Mouse (Mus musculus): ENCODE measurements around the gene Rbm4.

Gene Rbm4

DNA sequence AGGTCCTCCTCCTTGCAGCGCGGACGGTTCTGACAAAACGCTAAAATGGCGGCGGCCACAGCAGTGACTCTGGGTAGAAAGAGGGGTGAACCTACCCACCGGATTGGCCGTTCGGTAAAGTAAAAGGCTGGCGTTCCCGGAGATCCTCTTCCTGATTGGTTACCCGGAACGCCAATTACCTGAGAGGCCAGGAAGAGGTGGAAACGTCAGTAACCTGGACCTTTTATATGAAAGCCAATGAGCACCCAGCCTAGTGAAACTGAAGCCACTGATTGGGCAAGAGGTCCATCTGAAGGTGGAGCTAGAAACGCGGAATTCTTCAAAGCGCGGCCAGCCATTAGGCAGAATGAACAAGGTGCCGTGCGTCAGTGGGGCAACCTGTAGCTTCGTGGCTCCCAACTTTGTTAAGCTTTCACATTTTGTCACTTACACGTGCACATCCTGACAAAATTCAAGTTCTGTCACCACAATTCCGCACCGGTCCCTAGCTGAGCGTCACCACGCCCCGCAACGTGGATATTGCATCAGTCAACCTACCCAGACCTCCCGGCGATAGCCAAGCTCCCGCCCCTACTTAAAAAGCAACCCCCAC is at the start of gene Rbm4:
Gene Rbm4 (minus strand): TSS at position 71 of the 592 bp plus-strand sequence.
- peak; percentile 99 for DNase-seq

DNA sequence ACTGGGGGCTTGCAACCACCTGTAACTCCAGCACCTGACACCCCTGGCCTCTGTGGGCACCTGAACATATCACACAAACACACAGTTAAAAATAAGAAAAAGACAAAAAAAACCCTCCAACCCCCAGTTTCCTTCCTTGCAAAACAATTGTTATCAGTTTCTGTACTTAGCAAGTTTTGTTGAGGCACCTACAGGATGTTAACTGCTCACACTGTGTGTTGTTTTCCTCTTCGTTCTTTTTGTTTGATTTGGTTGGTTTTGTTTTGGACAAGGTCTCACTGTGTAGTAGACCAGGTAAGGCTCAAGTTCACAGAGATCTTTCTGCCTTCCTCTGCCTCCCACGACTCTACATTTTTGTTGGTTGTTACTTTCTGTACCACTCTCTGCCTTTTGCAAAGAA is 48.9 kb upstream of the Rbm4 start:
- no peak for DNase-seq

DNA sequence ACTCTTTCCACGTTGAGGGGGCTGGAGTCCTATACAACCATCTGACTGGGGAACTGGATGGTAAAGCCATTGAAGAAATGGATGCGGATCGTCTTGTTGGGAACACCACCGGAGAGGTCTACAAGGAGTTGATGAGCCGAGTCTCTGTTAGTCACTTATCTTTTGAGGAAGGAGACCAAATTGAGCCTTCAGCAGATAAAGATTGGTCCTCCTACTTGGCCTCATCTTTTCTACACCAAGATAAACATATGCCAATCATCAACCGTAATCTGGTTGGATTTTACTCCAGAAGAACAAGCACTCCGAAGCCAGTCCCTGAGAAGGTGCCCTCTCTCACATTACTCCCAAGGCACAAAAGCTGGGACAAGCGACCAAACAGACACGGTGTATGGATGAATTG is 47.1 kb upstream of the Rbm4 start:
- no peak for DNase-seq

DNA sequence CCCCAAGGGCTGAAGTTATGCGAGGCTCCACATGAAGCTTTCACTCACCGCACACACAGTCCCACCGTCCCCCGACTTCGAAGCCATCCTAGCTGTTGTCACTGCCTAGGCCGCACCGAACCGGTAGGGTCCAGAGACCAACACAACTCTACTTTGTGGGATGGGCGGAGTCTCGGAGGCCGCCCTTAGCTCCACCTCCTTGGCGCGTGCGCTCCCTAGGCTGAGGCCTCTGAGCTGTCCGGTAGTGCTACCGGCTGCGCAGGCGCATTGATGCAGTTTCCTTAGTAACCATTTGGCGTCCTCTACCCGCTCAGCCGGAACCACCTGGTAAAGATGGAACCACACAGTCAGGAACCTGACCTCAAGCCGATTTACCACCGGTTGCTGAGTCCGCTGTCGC is 45.4 kb upstream of the Rbm4 start, which contains the start of the genes Ccs and Ccdc87:
Gene Ccs (minus strand): TSS at position 184 of the 400 bp plus-strand sequence.
Gene Ccdc87 (plus strand): TSS at position 218 of the 400 bp plus-strand sequence.
- peak; percentile 98 for DNase-seq

DNA sequence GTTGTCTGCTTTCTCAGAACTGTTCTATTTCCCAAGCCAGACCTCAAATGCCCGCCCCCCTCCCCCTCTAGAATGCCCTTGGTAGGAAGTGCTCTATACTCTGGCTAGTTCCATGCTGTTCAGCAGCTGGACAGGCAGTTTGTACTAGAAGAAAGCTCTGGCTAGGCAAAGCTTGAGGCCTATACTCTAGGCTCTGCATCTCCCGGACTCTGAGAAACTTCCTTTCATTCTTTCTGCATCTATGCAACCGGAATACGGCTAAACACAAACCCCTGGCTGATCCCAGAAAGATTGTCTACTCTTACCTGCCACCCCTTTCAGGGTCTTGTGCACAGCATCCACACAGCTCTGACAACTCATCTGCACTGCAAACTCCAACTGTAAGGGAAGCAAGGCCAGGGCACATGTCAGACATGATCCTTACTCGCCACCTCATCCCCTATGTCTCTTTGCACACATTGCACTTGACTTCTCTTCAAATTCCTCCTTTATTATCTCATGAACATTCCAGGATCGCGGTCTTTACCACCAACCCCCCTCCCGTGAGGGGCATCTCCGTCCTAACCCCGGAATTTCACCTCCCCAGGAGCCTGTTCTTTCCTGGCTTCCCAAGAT is 44.9 kb upstream of the Rbm4 start:
- DNase-seq = no peak

DNA sequence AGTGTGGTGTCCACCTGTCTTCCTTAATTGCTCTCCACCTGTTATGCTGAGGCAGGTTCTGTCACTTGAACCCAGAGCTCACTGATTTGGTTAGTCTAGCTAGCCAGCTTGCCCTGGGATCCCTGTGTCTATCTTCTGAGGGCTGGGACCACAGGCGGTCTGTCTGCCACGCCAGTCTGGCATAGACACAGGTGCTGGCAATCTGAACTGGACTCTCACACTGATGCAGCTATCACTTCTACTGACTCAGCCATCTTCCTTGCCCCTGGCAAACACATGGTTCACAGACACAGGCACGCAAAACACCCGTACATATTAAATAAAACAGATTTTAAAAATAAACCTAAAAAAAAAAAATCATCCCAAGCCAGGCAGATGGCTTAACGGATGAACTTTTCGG is 43.3 kb upstream of the Rbm4 start:
- no peak for DNase-seq

DNA sequence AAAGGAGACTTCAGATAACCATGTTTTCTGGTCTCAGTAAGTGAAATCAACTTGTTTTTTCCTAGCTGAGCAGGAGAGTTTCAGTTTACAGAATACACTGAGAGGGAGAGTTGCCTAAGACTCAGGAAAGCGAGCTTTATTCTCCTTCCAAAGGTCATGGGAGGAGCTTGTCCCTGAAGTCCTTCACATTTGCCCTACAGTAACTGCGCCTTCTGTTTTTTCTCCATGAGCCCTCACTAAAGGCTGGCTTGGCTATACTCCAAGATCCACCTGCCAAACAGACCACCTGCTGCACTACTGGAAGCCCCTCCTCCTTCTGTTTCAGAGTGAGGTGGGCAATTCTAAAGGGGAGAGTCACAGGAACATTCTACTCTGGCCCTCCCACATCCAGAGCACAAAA is 42.4 kb upstream of the Rbm4 start:
- no peak for DNase-seq

DNA sequence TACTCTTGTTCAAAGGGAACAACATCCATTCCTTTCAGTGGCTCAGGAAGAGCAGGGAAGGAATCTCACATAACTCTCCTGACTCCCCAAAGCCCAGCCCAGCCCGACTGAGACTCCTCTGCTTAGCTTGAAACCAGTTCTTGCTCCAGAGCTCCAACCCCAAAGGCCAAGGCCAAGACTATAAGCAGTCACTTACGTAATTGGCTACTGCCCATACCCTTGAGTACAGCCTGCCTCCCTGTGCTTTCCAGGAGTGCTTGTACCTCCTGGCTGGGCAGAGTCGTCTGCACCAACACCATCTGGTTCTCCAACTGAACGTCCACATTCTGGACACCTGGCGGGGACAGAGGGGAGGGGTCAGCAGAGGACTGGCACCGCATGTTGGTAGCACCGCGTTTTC is 40.3 kb upstream of the Rbm4 start:
- no peak for DNase-seq

DNA sequence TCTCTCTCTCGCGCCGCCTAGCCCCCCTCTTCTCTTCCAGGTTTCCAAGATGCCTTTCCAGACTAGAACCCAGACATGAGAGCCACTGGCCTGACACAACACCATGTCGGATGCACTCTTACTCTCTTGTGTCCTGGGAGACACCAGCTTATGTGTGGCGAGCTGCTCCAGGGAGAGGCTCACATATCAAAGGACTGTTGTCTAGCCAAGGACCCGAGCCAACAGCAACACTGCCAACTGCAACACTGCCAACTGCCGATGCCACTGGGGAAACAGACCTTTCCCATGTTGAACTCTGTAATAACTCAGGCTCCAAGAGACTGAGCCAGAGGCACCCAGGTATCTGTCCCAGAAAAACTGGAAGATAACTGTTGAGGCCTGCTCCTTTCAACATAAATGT is 35.5 kb upstream of the Rbm4 start:
- no peak for DNase-seq

DNA sequence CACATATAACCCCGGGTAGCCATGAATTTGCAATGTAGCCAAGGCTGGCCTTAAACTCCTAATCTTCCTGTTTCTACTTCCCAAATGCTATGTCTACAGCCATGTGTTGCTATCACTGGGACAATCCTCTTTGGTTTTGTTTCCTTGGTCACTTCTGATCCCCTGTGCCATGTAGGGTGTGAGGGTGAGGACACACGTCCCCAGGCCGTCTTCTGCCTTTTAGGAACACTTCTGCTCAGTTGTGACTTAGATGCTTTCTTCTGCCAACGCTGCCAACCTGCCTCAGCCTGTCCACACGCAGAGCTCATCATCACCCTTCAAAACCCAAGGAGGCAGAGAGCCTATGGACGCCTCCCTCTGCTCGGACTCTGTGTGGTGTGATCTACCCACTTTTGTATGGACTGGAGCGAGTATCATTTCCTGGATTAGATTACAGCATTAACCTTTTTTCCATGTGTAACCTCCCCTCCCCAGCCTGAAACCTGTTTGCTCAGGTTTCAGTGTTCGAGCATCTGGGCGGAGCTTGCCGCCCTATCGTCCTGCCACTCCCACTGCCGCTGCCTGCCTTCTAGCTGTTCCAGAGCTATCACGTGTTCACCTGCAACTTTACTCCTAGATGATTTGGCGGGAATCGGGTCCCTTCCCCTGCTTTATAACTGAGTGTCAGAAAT is 34.9 kb upstream of the Rbm4 start:
- DNase-seq = peak; percentile 36

DNA sequence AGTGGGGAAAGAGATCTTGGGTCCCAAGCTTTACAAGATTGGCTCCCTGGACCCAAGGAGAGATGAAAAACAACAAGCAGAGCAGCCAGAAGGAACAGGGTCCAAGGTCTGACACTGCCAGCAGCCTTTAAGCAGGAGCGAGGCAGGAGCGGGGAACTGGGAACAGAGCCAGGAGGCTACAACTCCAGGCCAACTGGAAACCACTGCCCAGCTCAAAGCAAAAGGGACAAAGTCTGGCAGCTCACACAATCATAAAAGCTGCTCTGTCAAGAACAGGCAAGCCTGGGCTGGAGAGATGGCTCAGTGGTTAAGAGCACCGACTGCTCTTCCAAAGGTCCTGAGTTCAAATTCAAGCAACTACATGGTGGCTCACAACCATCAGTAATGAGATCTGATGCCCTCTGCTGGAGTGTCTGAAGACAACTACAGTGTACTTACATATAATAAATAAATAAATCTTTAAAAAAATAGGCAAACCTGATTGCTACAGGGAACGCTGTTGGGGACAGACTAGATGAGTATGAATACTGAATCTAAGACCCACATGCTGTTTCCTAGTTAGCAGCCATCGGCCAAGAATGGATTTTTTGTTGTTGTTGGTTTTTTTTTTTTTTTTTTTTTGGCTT is 27.1 kb upstream of the Rbm4 start:
- peak; percentile 83 for DNase-seq

DNA sequence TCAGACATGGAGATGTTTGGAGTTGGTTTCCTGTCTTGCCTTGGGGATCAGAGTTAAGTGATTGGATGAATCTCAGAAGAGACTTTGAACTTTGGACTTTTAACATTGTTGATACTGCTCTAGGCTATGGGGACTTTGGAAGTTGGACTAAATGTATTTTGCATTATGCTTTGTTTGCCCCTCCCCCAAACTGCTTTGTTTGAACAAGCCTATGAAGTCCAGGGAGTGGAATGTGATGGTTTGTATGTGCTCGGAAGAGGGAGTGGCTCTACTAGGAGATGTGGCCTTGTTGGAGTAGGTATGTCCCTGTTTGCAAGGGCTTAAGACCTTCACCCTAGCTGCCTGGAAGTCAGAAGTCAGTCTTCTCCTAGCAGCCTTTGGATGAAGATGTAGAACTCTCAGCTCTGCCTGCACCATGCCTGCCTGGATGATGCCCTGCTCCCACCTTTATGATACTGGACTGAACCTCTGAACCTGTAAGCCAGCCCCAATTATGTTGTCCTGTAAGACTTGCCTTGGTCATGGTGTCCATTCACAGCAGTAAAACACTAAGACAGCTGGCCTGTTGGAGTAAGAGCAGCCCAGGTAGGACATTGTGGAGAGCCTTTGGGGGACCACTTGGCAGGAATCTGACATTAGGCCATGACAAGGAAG is 23.6 kb upstream of the Rbm4 start:
- no peak for DNase-seq

DNA sequence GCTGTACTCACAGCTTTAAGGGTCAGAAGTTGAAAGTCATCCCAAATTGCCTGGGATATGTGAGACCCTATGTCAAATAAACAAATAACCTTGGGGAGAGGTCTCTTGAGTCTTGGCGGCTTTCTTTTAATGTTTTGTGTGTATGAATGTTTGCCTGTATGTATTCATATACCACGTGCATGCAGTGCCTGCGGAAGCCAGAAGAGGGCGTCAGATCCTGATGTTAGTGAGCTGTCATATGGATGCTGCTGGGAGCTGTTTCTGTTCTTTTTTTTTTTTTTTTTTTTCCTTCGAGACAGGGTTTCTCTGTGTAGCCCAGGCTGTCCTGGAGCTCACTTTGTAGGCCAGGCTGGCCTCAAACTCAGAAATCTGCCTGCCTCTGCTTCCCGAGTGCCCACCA is 19.3 kb upstream of the Rbm4 start:
- peak; percentile 41 for DNase-seq

DNA sequence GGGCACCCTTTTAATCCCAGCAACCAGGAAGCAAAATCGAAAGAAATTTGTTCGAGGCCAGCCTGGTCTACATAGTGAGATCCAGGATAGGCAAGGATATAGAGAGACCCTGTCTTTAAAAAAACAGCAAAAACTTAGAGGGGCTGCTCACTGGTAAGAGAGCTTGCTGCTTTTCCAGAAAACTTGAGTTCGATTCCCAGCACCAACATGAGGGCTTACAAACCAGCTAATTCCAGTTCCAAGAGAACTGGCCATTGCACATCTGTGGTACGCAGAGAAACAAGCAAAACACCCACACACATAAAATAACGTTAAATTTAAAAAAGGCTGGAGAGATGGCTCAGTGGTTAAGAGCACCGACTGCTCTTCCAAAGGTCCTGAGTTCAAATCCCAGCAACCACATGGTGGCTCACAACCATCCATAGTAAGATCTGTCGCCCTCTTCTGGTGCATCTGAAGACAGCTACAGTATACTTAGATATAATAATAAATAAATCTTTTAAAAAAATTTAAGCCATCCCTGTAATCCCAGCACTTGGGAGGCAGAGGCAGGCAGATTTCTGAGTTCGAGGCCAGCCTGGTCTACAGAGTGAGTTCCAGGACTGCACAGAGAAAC is 18.7 kb upstream of the Rbm4 start:
- DNase-seq = peak; percentile 21

DNA sequence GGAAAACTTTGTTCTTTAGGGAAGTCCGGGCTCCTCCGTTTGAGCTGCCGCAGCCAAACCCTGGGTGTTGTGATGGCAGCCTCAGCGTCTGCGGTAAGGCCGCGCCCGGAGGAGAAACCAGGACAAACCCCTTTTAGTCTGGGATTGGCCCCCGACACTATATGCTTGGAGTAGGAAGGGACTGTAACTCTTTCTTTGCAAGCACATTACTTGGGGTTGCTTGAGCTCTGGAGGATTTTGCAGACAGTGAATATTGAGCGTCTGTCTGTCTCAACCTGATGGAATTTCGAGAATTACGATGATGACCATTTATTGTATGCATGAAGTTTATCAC is 18.2 kb upstream of the Rbm4 start:
- no peak for DNase-seq

DNA sequence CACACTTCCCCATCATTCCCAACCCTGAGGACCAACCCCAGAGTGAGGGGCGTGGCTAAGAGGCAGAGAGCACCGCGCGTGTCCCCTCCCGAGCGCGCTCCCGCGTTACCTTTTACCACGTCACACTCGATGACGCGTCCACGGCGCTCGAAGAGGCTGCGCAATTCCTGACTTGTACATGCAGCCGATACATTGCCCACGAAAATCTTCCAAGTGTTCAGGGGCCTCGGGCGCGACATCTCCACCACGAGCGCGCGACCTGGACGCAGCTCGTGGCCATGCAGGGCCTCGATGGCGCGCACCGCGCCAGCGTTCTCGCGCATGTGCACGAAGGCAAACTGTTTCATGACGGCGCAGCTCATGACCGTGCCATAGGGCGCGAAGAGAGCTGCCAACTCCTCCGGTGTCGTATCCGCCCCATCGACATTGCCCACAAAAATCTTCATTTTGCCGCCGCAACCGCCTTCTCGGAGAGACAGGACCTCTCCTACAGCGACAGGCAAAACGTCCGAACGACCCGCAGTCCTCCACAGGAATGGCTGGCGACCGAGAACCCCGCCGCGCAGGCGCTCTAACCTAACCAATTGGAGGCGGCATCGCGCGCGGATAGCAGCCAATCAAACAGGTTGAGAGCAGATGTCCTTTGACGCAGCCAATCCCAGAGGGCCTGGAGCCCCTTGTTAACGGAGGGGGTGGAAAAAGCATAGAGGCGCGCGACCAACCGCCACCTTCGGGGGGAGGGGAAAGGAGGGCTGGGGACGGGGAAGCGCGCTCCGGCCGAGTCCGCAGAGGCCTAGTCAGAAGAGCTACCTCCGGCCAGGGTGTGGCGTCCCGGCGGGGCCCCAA is 17.6 kb upstream of the Rbm4 start, which contains the start of the genes Gm21992 and Rbm14:
Gene Gm21992 (minus strand): TSS at position 550 of the 846 bp plus-strand sequence.
Gene Rbm14 (minus strand): TSS at position 572 of the 846 bp plus-strand sequence.
- peak; percentile 99 for DNase-seq

DNA sequence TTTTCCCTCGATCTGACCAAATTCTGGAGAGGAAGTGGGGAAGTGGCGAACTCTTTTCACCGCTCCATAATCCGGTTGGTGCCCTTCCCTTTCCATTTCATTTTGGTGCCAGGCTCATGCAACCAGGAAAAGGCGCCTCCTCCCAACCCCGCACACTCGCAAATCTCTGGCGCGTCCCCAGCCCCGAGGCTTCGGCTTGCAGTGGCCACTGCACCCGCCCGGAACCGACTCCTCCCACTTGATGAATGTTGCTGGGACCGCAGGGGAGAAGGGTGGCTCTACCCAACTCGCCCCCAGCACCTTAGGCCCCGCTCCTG is 17.0 kb upstream of the Rbm4 start:
- no peak for DNase-seq

DNA sequence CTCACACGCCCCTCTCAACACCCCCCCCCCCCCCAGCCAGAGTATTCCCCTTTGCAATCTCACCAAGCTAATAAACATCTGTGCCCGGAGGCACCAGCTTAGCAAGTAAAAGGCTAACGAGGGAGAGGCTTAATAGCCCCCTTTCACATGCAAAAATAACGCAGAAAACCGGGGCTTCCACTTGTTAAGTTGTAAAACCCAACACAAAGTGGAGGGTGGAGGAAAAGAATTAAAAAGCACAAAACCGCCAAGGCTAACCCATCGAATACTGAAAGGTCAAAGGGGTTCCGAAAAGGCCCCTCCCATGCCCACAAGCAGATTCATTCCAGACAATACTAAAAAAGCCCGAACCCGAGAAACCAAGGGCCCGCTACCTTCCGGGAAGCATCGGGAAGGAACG is 16.6 kb upstream of the Rbm4 start:
- DNase-seq = no peak

DNA sequence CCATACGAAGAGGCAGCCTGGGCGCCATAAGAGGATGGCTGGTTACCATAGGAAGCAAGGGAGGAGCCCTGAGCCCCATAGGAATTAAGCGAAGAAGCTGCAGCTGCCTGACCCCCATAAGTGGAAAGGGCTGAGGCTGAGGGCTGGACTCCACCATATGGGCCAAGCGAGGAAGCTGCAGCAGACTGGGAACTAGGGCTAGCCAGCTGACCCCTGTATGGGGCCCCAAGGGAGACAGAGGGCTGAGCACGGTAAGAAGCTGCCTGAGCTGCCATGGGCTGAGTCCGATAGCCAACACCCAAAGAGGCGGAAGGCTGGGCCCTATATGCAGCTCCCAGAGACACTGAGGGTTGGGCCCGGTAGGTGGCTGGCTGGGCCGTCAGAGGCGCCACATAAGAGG is 9.6 kb upstream of the Rbm4 start:
- DNase-seq = no peak

DNA sequence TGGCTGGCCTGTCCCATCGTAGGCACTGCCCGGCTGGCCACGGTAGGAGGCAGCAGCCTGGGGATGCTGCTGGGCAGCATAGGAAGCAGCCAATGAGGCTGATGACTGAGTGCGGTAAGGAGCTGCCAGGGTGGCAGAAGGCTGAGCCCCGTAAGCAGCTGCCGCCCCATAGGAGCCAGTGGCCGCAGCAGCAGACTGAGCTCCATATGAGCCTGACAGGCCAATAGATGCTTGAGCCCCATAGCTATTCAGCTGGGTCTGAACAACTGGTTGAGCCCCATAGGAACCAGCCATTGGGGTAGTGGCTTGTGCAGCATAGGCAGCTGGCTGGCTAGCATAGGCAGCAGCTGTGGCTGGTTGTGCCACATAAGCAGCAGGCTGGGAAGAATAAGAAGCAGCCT is 9.0 kb upstream of the Rbm4 start:
- no peak for DNase-seq

DNA sequence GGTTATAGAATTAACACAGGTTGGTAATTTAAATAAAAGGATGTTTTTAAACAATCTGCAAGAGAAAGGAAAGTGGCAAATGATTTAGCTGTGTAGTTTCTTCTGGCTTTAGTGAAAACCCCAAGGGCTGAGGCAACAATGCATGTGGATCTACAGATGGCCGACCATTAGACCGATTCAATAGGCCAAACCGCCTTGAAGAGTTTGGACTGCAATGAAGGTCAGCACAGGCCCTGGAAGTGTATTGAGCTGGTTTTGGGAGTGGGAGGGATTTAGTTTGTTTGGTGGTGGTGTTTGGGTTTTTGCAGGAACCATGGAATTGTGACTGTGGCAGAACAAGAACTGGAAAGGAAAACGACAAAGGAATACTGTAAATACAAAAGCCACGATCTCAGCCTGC is 5.4 kb upstream of the Rbm4 start:
- no peak for DNase-seq

DNA sequence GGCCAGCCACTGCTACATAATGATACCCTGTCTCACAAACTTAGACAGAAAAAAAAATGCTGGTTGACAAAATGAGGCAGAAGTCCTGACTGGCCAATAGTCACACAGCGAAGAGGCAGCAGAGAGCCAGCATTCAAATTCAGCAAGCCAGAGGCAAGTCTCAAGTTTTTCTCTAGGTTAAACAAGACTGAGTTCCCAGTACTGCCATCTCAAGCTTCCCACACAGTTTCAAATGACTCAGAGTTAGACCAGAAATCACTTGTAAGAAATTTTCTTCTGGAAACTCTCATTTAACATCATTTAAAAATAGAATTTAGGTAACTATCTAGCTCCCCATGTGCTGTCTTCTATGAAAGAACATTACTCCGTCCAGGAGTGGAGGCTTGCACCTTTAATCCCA is 4.1 kb upstream of the Rbm4 start:
- DNase-seq = no peak
